Mouse (Mus musculus): ENCODE measurements around the gene Gimd1. TPM values are rescaled to one million over a fixed set of nuclear protein-coding genes. Genes with fewer than 3 reads are reported as not detected.

The Gimd1 gene
- not detected in 2 replicates for polyA plus RNA-seq (2015; fragmentation: Nextera tagmentation; extraction: Ambion mirVana)

GRCm38 (mm10) chr3:132629601-132630239 lies at the start of gene Gimd1:
TSS of gene Gimd1 (plus strand) at chr3:132629820.
- H3K4me1 ChIP-seq (replicated peaks), result no peaks in the 10 kb centered on the region
- H3K4me2 ChIP-seq, result no peak within 1 kb of the TSS
- ATAC-seq (replicated peaks; ENCODE audit: insufficient number of reproducible peaks, insufficient read depth, low FRiP score, low read depth), result no peak
- WGBS, result 79% methylated on average over 11 of the region's 11 CpGs
- H3K27me3 ChIP-seq, result no peaks in the 10 kb centered on the region; the same call in 1 of the 2 replicates
- H3K36me3 ChIP-seq, result no peaks in the 10 kb centered on the region
- no peaks in the 10 kb centered on the region for H3K9me3 ChIP-seq (replicated peaks)
- H3K4me3 ChIP-seq, result no peak within 1 kb of the TSS
- no peak within 1 kb of the TSS for H3K27ac ChIP-seq
- H3K9ac ChIP-seq, result no peak within 1 kb of the TSS

DNA sequence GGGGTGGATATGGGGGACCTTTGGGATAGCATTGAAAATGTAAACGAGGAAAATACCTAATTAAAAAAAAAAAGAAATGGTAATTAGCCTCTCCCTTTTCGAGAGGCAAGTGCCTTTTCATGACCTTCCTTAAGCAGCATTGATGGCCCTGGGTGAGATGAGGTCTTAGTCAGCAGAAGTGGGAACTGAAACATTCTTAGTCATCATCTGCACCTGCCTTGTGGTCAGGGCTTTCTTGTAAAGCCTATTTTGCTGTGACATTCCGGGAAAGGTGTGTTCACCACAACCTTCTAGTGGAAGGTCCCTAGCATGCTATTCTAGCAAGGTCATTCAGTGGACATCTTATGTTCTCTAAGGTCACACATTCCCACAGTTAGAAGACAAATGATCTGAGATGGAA lies 48.4 kb upstream of the Gimd1 start:
- Histone ChIP-seq H3K4me3 (no peak overlapping the region), H3K36me3 (no peaks in the 10 kb centered on the region), H3K9ac (no peak overlapping the region), H3K27me3 (no peaks in the 10 kb centered on the region), H3K27ac (no peak overlapping the region), H3K4me2 (no peak overlapping the region), H3K4me1 (replicated peaks) (no peaks in the 10 kb centered on the region), H3K9me3 (replicated peaks) (no peaks in the 10 kb centered on the region)
- WGBS, result 72% methylated on average over 3 of the region's 3 CpGs
- ATAC-seq (replicated peaks; ENCODE audit: insufficient number of reproducible peaks, insufficient read depth, low FRiP score, low read depth), result no peak

- ATAC-seq (replicated peaks; ENCODE audit: insufficient number of reproducible peaks, insufficient read depth, low FRiP score, low read depth), result no peak
- Histone ChIP-seq H3K9ac (no peak overlapping the region), H3K36me3 (no peaks in the 10 kb centered on the region), H3K4me3 (no peak overlapping the region), H3K4me2 (no peak overlapping the region), H3K27me3 (no peaks in the 10 kb centered on the region), H3K9me3 (replicated peaks) (no peaks in the 10 kb centered on the region), H3K4me1 (replicated peaks) (no peaks in the 10 kb centered on the region), H3K27ac (no peak overlapping the region)
- 40% methylated on average over 4 of the region's 4 CpGs for whole genome bisulfite sequencing
Measured at GRCm38 (mm10) chr3:132582339-132582738, 47.3 kb upstream of the Gimd1 start.

DNA sequence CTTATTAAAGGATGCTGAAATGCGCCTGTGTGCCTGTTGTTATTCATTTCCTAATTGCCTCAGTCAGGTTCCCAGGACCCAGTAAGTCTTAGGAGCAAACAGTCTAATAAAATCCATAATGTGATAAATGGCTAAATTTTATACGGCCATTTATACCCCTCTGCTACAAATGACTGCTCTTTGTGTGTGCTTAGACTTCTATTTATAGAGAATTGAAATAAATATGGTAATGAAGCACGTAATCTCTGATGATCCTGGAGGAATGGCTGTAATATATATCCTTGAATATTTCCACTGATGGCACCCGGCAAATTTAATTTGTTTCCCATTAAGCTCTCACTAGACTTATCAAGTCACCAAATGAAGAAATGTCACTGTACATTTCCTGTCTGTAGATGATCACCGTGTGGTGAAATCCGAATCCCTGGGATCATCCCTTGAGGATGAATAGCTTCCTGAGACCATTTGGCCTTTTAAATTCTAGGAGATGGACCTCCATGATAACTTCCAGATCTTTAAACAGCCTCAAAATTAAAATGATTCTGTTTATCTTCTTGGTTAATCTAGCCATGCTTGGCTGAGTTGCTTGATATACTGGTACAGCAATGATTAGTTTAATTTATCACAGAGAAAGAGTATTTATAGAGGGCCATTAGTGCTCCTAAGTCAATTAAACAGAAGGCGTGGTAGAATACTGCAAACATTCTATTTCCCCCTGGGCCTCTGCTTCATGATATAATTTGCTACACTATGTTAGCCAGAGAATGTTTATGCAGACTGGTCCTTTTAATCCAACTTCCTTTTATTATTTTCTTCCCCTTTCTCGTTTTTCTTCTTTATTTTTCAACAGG lies 44.3 kb upstream of the Gimd1 start:
- no peaks in the 10 kb centered on the region for H3K9me3 ChIP-seq (replicated peaks)
- no peaks in the 10 kb centered on the region for H3K4me1 ChIP-seq (replicated peaks)
- no peaks in the 10 kb centered on the region for H3K27me3 ChIP-seq
- ATAC-seq (replicated peaks; ENCODE audit: insufficient number of reproducible peaks, insufficient read depth, low FRiP score, low read depth), result no peak
- H3K36me3 ChIP-seq, result no peaks in the 10 kb centered on the region
- H3K4me3 ChIP-seq, result no peak overlapping the region
- WGBS, result 69% methylated on average over 8 of the region's 8 CpGs
- H3K27ac ChIP-seq, result no peak overlapping the region
- H3K9ac ChIP-seq, result no peak overlapping the region
- H3K4me2 ChIP-seq, result no peak overlapping the region

GRCm38 (mm10) chr3:132588146-132588545 lies 41.5 kb upstream of the Gimd1 start:
- Histone ChIP-seq H3K4me2 (no peak overlapping the region), H3K9ac (no peak overlapping the region), H3K27ac (no peak overlapping the region), H3K4me3 (no peak overlapping the region), H3K36me3 (no peaks in the 10 kb centered on the region), H3K9me3 (replicated peaks) (no peaks in the 10 kb centered on the region), H3K27me3 (no peaks in the 10 kb centered on the region), H3K4me1 (replicated peaks) (no peaks in the 10 kb centered on the region)
- ATAC-seq (replicated peaks; ENCODE audit: insufficient number of reproducible peaks, insufficient read depth, low FRiP score, low read depth), result no peak
- 67% methylated on average over 1 of the region's 1 CpGs for WGBS

DNA sequence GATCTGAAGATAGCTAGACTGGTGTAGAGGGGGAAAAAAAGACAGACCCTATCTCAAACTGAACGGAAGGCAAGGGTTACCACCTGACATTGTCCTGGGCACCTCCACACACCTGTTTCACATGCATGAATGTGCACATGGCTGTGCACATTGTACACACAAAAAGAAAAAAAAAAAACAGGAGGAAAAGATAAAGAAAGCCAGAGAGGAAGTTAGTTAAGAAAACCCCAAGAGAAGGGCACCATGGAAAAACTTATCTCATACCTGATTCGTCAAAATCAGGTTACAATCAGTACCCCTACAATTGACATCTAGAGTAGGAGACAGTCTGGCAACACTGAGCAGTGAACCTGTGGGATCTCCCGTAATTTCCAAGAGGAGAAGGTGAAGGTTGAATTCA lies 39.6 kb upstream of the Gimd1 start:
- 59% methylated on average over 3 of the region's 3 CpGs for WGBS
- Histone ChIP-seq H3K27me3 (no peaks in the 10 kb centered on the region), H3K36me3 (no peaks in the 10 kb centered on the region)

GRCm38 (mm10) chr3:132590604-132591003 lies 39.0 kb upstream of the Gimd1 start:
- WGBS, result 61% methylated on average over 1 of the region's 1 CpGs
- ATAC-seq (replicated peaks; ENCODE audit: insufficient number of reproducible peaks, insufficient read depth, low FRiP score, low read depth), result no peak
- no peak overlapping the region for H3K9ac ChIP-seq

More for the DNA sequence above, 39.6 kb upstream of the Gimd1 start:
- H3K9ac ChIP-seq, result no peak overlapping the region
- no peaks in the 10 kb centered on the region for H3K9me3 ChIP-seq (replicated peaks)
- no peak overlapping the region for H3K4me3 ChIP-seq
- H3K4me2 ChIP-seq, result no peak overlapping the region
- no peak for ATAC-seq (replicated peaks; ENCODE audit: insufficient number of reproducible peaks, insufficient read depth, low FRiP score, low read depth)
- no peaks in the 10 kb centered on the region for H3K4me1 ChIP-seq (replicated peaks)
- H3K27ac ChIP-seq, result no peak overlapping the region

GRCm38 (mm10) chr3:132628741-132629140 lies 879 bp upstream of the Gimd1 start:
- no peak overlapping the region for H3K4me3 ChIP-seq
- H3K4me2 ChIP-seq, result no peak overlapping the region
- H3K4me1 ChIP-seq (replicated peaks), result no peaks in the 10 kb centered on the region
- no peak for ATAC-seq (replicated peaks; ENCODE audit: insufficient number of reproducible peaks, insufficient read depth, low FRiP score, low read depth)
- H3K9ac ChIP-seq, result no peak overlapping the region
- 36% methylated on average over 8 of the region's 8 CpGs for WGBS
- no peaks in the 10 kb centered on the region for H3K36me3 ChIP-seq
- H3K9me3 ChIP-seq (replicated peaks), result no peaks in the 10 kb centered on the region
- H3K27ac ChIP-seq, result no peak overlapping the region
- H3K27me3 ChIP-seq, result no peaks in the 10 kb centered on the region

More at GRCm38 (mm10) chr3:132590604-132591003, 39.0 kb upstream of the Gimd1 start:
- H3K4me2 ChIP-seq, result no peak overlapping the region
- no peaks in the 10 kb centered on the region for H3K36me3 ChIP-seq
- no peak overlapping the region for H3K4me3 ChIP-seq
- H3K27me3 ChIP-seq, result no peaks in the 10 kb centered on the region
- no peaks in the 10 kb centered on the region for H3K4me1 ChIP-seq (replicated peaks)
- H3K27ac ChIP-seq, result no peak overlapping the region
- H3K9me3 ChIP-seq (replicated peaks), result no peaks in the 10 kb centered on the region

- H3K4me3 ChIP-seq, result no peak overlapping the region
- H3K4me1 ChIP-seq (replicated peaks), result no peaks in the 10 kb centered on the region
- H3K36me3 ChIP-seq, result no peaks in the 10 kb centered on the region
- H3K9me3 ChIP-seq (replicated peaks), result no peaks in the 10 kb centered on the region
- H3K9ac ChIP-seq, result no peak overlapping the region
- H3K27me3 ChIP-seq, result no peaks in the 10 kb centered on the region; the same call in 1 of the 2 replicates
- H3K4me2 ChIP-seq, result no peak overlapping the region
- no peak overlapping the region for H3K27ac ChIP-seq
- WGBS, result 43% methylated on average over 2 of the region's 2 CpGs
- no peak for ATAC-seq (replicated peaks; ENCODE audit: insufficient number of reproducible peaks, insufficient read depth, low FRiP score, low read depth)
Measured at GRCm38 (mm10) chr3:132633261-132633660, 3.6 kb downstream of the Gimd1 start.

DNA sequence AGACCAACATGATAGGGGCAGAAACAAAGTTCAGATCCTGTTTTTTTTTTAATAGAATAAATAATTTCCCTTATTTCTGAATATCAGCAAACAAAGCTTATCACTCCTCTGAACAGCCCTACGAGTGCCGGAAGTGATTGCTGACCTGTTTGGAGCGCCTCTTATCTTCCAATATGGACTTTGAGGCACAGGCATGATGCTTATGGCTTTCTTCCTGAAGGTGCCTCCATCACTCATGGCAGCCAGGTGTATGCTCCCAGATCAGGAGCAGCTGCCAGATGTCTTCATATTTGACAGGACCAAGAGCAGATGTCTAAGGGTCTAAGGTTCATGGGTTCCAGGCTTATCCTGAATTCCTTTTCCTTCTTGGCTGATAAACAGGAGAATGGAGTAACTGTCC lies 7.5 kb downstream of the Gimd1 start:
- Histone ChIP-seq H3K9me3 (replicated peaks) (no peaks in the 10 kb centered on the region), H3K27me3 (no peaks in the 10 kb centered on the region; the same call in 1 of the 2 replicates), H3K4me2 (no peak overlapping the region), H3K4me1 (replicated peaks) (no peaks in the 10 kb centered on the region), H3K4me3 (no peak overlapping the region), H3K27ac (no peak overlapping the region), H3K9ac (no peak overlapping the region), H3K36me3 (no peaks in the 10 kb centered on the region)
- WGBS, result 69% methylated on average over 3 of the region's 3 CpGs
- ATAC-seq (replicated peaks; ENCODE audit: insufficient number of reproducible peaks, insufficient read depth, low FRiP score, low read depth), result no peak

- no peak overlapping the region for H3K27ac ChIP-seq
- H3K9me3 ChIP-seq (replicated peaks), result no peaks in the 10 kb centered on the region
- H3K4me2 ChIP-seq, result no peak overlapping the region
- no peak overlapping the region for H3K9ac ChIP-seq
- H3K4me3 ChIP-seq, result no peak overlapping the region
- no peaks in the 10 kb centered on the region for H3K4me1 ChIP-seq (replicated peaks)
- WGBS, result 59% methylated on average over 4 of the region's 4 CpGs
- no peak for ATAC-seq (replicated peaks; ENCODE audit: insufficient number of reproducible peaks, insufficient read depth, low FRiP score, low read depth)
- no peaks in the 10 kb centered on the region for H3K36me3 ChIP-seq
- no peaks in the 10 kb centered on the region for H3K27me3 ChIP-seq
Measured at GRCm38 (mm10) chr3:132644071-132644470, 14.5 kb downstream of the Gimd1 start.
